8 mouse cellular contexts compared by ENCODE assay signal in the genomic region with DNA sequence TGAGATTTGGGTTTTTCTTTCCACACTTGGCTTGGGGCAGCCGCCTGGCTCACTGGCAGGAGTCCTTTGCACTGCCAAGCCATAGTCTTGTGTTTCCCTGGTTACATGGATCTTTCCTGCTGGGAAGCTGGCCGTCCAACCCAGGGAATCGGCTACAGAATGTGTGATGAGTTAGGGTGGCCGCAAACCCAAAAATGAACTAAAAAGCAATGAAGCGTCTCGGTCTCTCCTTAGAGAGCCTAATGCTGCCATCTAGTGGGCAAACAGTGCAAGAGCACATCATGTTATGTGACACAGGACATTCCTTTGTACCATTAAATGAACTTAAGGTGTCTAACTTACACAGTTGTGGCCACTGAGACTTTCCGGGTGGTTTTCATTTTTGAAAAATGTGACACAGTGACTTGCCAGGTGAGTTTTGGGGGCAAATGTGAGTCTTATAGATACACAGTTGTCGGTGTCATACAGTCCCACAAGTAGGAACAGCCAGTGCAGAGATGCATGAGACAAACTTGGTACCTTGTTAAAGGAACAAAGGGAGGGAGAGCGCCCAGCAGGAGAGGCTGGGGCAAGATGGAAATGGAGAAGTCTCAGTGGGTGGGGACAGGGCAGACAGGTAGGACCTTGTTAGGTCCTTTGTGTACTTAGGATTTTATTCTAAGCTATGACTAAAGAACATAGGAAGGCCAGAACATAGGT.
DNase-seq lines count a peak whose midpoint lies in the region; ATAC-seq lines count a peak whose summit lies in the region.

No protein-coding gene starts in this region.

- WGBS in hindbrain, embryonic 15.5 days = 22% methylated on average over 9 of the region's 9 CpGs

- peak; percentile 80 for DNase-seq in R1 (ENCODE audit: low read depth, low spot score)
- peak; percentile 75 for DNase-seq in cerebellum, adult 8-10 months
- peak; percentile 81 for DNase-seq in forelimb bud, embryonic 11.5 days (ENCODE audit: low read depth, low spot score)
- DNase-seq in layer of hippocampus, postnatal 14 days (ENCODE audit: low spot score in 2 of 2) = peak; percentile 82 to 93
- peak; percentile 67 to 79 for DNase-seq in lung, postnatal 4 days
- DNase-seq in retina, postnatal 7 days (ENCODE audit: low read depth, low spot score) = peak; percentile 56
- DNase-seq in urinary bladder, postnatal 36 days (ENCODE audit: low spot score in 2 of 2) = peak; percentile 44 to 52

- no peaks in the 10 kb centered on the region for H3K36me3 ChIP-seq in hindbrain, embryonic 15.5 days

- H3K4me1 ChIP-seq in hindbrain, embryonic 15.5 days (replicated peaks) = peaks cover 16% of the 10 kb centered on the region

- H3K27ac ChIP-seq in hindbrain, embryonic 15.5 days (replicated peaks) = 0 out of 2 replicates have a peak overlapping the region, but pooled peaks have one; percentile 25

- H3K4me3 ChIP-seq in hindbrain, embryonic 15.5 days = no peak overlapping the region

- H3K9ac ChIP-seq in hindbrain, embryonic 15.5 days = no peak overlapping the region

- H3K4me2 ChIP-seq in hindbrain, embryonic 15.5 days = peak overlapping the region; percentile 47

- no peaks in the 10 kb centered on the region for H3K27me3 ChIP-seq in hindbrain, embryonic 15.5 days

- H3K9me3 ChIP-seq in hindbrain, embryonic 15.5 days = no peaks in the 10 kb centered on the region

- peak; percentile 87 for ATAC-seq in hindbrain, embryonic 15.5 days (ENCODE audit: low FRiP score, low read depth)
